Mouse (Mus musculus) lung, embryonic 16.5 days (tissue): ENCODE measurements around the gene Rbm19. TPM values are rescaled to one million over a fixed set of nuclear protein-coding genes. Genes with fewer than 3 reads are reported as not detected.

Experiments used
- ATAC-seq: fragments of 200-750 bp; cut with Nextera tagmentation; 2 replicates; pipeline ENCODE4 v1.8.0; 2017; ENCODE audit warnings: low read depth, mild to moderate bottlenecking, moderate library complexity
- H3K27ac ChIP-seq: fragments of 300-500 bp; sonication (generic); 2 replicates; pipeline ENCODE4 v1.5.1; 2014; ENCODE audit warnings: mild to moderate bottlenecking, control low read depth, low read length
- H3K27me3 ChIP-seq: fragments of 300-500 bp; sonication (generic); 2 replicates; pipeline ENCODE4 v1.6.1; 2014; ENCODE audit warnings: low read depth, low read length, mixed read lengths; ENCODE audit not compliant: control insufficient read depth, insufficient read depth
- H3K36me3 ChIP-seq: fragments of 300-500 bp; sonication (generic); 2 replicates; pipeline ENCODE4 v1.6.1; 2014; ENCODE audit warnings: low read length; ENCODE audit not compliant: control insufficient read depth, insufficient read depth
- H3K4me1 ChIP-seq: fragments of 300-500 bp; sonication (generic); replicated peaks from 2 replicates; pipeline ENCODE4 v1.6.1; 2014; ENCODE audit warnings: low read length, mixed read lengths; ENCODE audit not compliant: control insufficient read depth, insufficient read depth
- H3K4me2 ChIP-seq: fragments of 300-500 bp; sonication (generic); 2 replicates; pipeline ENCODE4 v1.6.1; 2014; ENCODE audit warnings: low read depth, low read length, control low read depth
- H3K4me3 ChIP-seq: fragments of 300-500 bp; sonication (generic); 2 replicates; pipeline ENCODE4 v1.5.1; 2014; ENCODE audit warnings: mild to moderate bottlenecking, low read length, control low read depth
- H3K9ac ChIP-seq: fragments of 300-500 bp; sonication (generic); 2 replicates; pipeline ENCODE4 v1.6.1; 2014; ENCODE audit warnings: low read length, control low read depth
- H3K9me3 ChIP-seq: fragments of 300-500 bp; sonication (generic); 2 replicates; pipeline ENCODE4 v1.6.1; 2016; ENCODE audit warnings: low read length; ENCODE audit not compliant: control insufficient read depth
- WGBS: fragments of 180-500 bp; shearing (Covaris S2); extraction: QIAGEN DNeasy Blood & Tissue Kit; methylation state at CpG from one replicate; pipeline ENCODE4 v1.1.7; 2014; 5-methylcytosine and 5-hydroxymethylcytosine counted together
- polyA plus RNA-seq: library from polyadenylated mRNA; unstranded; fragments of >200 nt; fragmentation: Nextera tagmentation; extraction: Ambion mirVana; gene quantifications from 2 replicates; pipeline ENCODE4 v1.2.1, GENCODE M21; 2015

Rbm19 gene
- polyA plus RNA-seq, 1 experiment from 2014 or later, result 20.4 TPM

DNA sequence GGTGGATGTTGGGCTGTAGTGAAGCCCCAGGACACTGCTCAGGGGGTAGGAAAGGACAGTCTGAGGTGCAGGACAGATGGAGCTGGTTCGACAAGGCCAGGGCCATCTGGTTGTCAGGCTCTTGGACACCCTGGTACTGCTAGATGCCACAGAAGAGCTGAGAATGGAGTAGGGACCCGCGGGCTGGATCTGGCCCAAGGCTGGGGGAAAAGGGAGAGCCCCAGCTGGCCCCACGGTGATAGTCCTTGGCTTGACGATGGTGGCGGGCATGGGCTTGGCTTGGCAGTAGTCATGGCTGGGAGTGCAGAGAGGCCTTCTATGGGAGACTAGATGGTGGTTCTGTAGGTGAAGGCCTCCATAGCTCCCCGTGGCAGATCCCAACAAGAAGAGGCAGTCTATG is 12.8 kb downstream of the Rbm19 start:
- WGBS, result 87% methylated on average over 7 of the region's 7 CpGs
- no peak overlapping the region for H3K4me2 ChIP-seq
- H3K36me3 ChIP-seq, result peaks cover 22% of the 10 kb centered on the region
- ATAC-seq, result no peak
- no peak overlapping the region for H3K27ac ChIP-seq
- no peak overlapping the region for H3K4me3 ChIP-seq
- H3K9ac ChIP-seq, result no peak overlapping the region
- no peaks in the 10 kb centered on the region for H3K27me3 ChIP-seq
- H3K4me1 ChIP-seq, result no peaks in the 10 kb centered on the region
- H3K9me3 ChIP-seq, result no peaks in the 10 kb centered on the region

DNA sequence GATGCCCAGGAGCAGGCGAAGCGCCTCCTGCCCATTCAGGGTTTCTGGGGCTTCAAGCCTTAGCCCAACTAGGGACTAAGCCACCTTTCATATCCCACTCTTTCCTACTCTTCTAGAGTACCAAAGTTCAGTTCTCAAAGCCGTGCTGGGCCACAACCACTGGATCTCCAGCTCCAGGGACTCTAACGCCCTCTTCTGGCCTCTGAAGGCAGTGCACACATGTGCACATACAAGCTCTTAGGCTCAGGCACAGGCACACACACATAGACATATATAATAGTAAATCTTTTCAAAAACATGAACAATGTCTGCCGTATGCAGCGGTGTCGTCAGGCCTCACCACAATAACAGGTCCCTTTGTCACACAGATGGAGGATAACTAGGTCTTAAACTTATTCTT is 13.5 kb downstream of the Rbm19 start:
- Histone ChIP-seq H3K27ac (no peak overlapping the region), H3K9ac (no peak overlapping the region), H3K4me3 (no peak overlapping the region), H3K36me3 (peaks cover 22% of the 10 kb centered on the region), H3K4me2 (no peak overlapping the region), H3K9me3 (no peaks in the 10 kb centered on the region), H3K27me3 (no peaks in the 10 kb centered on the region), H3K4me1 (no peaks in the 10 kb centered on the region)
- WGBS, result 89% methylated on average over 7 of the region's 7 CpGs
- no peak for ATAC-seq

DNA sequence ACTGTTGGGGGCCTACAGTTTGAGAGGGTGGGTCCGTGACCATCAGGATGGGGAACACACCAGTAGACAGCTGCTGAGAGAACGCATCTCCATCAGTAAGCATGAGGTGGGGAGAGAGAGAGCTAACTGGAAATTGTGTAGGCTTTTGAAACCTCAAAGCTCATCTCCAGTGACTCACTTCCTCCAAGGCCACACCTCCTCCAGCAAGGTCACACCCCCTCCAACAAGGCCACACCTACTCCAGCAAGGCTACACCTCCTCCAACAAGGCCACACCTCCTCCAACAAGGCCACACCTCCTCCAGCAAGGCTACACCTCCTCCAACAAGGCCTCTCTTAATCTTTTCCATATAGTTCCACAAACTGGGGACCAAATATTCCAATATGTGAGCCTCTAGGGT is 13.9 kb downstream of the Rbm19 start:
- Histone ChIP-seq H3K27ac (no peak overlapping the region), H3K9ac (no peak overlapping the region), H3K4me3 (no peak overlapping the region), H3K36me3 (peaks cover 19% of the 10 kb centered on the region), H3K27me3 (no peaks in the 10 kb centered on the region), H3K4me2 (no peak overlapping the region), H3K9me3 (no peaks in the 10 kb centered on the region), H3K4me1 (no peaks in the 10 kb centered on the region)
- ATAC-seq, result no peak; the same call in 1 of the 2 replicates
- WGBS, result 90% methylated on average over 2 of the region's 2 CpGs

DNA sequence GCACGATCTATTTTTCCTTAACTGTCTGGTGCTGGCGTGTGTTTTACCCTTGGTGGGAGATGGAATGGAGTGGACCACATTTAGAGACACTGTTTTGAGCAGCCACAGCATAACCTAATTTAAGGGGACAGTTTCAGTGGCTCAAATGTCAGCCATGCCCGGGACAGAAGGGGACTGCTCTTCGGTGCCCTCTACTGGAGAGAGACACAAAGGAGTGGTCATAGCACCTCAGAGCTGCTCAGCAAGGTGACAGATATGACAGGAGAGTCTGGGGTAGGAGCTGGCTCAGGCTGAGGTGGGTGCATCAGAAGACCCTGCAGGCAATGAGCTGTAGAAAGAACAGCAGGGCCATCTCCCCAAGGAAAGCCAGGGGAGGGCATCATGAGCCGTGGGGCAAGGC is 15.3 kb downstream of the Rbm19 start:
- ATAC-seq, result no peak
- H3K4me3 ChIP-seq, result no peak overlapping the region
- H3K9ac ChIP-seq, result no peak overlapping the region
- H3K4me1 ChIP-seq, result no peaks in the 10 kb centered on the region
- no peaks in the 10 kb centered on the region for H3K9me3 ChIP-seq
- H3K4me2 ChIP-seq, result no peak overlapping the region
- H3K36me3 ChIP-seq, result peaks cover 14% of the 10 kb centered on the region
- H3K27me3 ChIP-seq, result no peaks in the 10 kb centered on the region
- H3K27ac ChIP-seq, result no peak overlapping the region
- WGBS, result 60% methylated on average over 5 of the region's 5 CpGs

DNA sequence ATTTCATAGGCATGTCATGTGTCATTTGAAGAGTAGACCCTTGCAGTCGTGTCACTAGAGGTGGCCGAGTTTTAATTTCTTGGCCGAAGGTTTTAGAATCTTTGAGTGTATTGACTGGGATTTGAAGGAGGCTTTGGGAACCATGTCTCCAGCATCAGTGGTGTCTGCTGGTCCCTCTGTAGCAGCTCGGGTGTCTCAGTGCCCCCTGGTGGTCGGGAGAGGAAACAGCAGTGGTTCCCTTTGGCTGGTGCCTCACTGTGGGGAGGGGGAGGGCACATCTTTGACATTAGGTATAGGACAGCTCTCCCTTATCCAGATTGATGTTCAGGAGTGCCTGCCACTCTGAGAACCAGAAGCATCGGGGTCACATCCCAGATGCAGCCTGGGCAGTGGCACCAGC is 17.7 kb downstream of the Rbm19 start:
- H3K36me3 ChIP-seq, result peaks cover 8% of the 10 kb centered on the region
- no peak overlapping the region for H3K4me2 ChIP-seq
- WGBS, result 42% methylated on average over 6 of the region's 6 CpGs
- no peaks in the 10 kb centered on the region for H3K4me1 ChIP-seq
- no peak overlapping the region for H3K27ac ChIP-seq
- no peaks in the 10 kb centered on the region for H3K9me3 ChIP-seq
- H3K9ac ChIP-seq, result no peak overlapping the region
- ATAC-seq, result no peak
- H3K4me3 ChIP-seq, result no peak overlapping the region
- no peaks in the 10 kb centered on the region for H3K27me3 ChIP-seq

DNA sequence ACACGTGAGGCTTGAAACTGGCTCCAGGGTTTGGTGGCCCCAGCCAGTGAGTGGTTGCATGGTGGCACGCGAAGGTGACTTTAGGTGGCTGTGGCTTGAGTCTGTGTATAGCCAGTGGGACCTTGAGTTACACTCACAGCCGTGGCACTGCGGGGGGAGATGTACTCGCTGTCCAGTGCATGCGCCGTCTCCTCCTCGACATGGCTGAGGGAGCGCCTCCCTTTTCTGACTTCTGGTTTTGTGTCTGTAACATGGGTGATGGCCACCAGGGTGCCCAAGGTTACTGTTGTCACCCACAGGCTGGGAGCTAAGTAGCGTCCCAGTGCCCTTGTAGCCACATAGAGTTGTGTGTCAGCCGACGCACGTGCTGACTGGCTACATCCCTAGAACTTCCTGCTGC is 19.1 kb downstream of the Rbm19 start:
- Histone ChIP-seq H3K4me2 (no peak overlapping the region), H3K36me3 (peaks cover 2% of the 10 kb centered on the region; the same call in 1 of the 2 replicates)
- no peak for ATAC-seq

DNA sequence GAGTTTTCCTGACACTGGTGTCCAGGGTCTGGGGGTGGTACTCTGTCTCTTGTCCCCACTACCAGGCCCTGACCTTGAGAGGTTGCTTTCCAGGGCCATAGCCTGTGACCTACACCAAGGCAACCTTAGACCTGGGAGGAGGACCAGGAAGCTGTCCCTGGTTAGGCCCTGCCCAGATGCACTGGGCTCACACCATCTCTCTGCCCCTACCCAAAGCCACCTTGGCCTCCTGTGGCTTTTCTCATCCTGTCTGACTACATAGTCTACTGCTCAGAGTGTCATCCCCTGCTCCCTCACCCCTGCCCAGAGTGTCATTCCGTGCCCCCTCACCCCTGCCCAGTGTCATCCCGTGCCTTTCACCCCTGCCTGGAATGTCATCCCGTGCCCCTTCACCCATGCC is 19.6 kb downstream of the Rbm19 start:
- no peak for ATAC-seq
- Histone ChIP-seq H3K36me3 (peaks cover 2% of the 10 kb centered on the region; the same call in 1 of the 2 replicates), H3K4me2 (no peak overlapping the region), H3K9ac (no peak overlapping the region), H3K27ac (no peak overlapping the region), H3K9me3 (no peaks in the 10 kb centered on the region), H3K4me1 (no peaks in the 10 kb centered on the region), H3K27me3 (no peaks in the 10 kb centered on the region), H3K4me3 (no peak overlapping the region)
- WGBS, result 58% methylated on average over 3 of the region's 3 CpGs

More for the DNA sequence above, 19.1 kb downstream of the Rbm19 start:
- Histone ChIP-seq H3K9ac (no peak overlapping the region), H3K27me3 (no peaks in the 10 kb centered on the region), H3K27ac (no peak overlapping the region), H3K4me3 (no peak overlapping the region), H3K9me3 (no peaks in the 10 kb centered on the region), H3K4me1 (no peaks in the 10 kb centered on the region)
- WGBS, result 88% methylated on average over 14 of the region's 14 CpGs

DNA sequence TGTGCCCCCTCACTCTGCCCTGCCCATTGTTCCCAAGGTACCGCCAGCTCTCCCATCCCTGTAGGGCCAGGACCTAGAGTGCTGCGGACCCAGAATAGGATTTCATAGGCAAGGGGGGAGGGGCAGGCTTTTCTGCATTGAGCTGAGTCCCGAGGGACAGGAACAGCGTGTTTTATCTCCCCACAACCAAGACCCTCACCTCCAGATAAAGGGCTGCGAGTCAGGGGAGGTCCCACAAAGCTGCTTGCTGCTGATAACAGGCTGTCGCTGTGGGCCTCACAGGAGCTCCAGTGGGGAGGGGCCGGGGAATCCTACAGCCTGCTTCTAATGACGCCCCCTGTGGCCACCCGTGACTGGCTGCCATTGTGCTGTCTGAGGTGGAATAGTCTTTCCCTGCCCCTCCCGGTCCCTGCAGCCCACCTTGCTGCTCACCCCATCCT is 20.0 kb downstream of the Rbm19 start:
- no peak for ATAC-seq
- no peaks in the 10 kb centered on the region for H3K27me3 ChIP-seq
- no peak overlapping the region for H3K9ac ChIP-seq
- H3K27ac ChIP-seq, result no peak overlapping the region
- H3K9me3 ChIP-seq, result no peaks in the 10 kb centered on the region
- peaks cover 2% of the 10 kb centered on the region; the same call in 1 of the 2 replicates for H3K36me3 ChIP-seq
- WGBS, result 38% methylated on average over 10 of the region's 10 CpGs
- H3K4me3 ChIP-seq, result no peak overlapping the region
- no peak overlapping the region for H3K4me2 ChIP-seq
- H3K4me1 ChIP-seq, result no peaks in the 10 kb centered on the region

DNA sequence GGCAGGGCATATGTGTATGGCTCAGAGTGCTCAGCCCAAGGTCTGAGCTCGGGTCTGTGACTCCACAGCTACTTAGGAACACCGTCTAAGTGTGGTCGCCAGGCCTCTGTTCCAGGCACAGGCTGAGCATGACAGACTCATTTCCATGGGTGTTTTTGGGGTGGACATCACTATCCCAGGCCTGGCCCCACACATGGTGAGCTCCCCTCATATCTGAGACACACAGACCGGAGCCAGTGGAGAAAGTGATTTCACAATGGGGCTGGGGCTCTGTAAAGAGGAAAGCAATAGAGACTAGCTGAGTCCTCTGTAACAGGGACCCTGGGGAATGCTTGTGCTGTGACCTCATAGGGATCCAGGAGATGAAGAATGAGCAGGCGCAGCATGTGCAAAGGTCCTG is 20.8 kb downstream of the Rbm19 start:
- H3K4me1 ChIP-seq, result no peaks in the 10 kb centered on the region
- 0 out of 2 replicates have a peak, but pooled peaks cover 2% of the 10 kb centered on the region for H3K36me3 ChIP-seq
- no peak for ATAC-seq
- no peak overlapping the region for H3K9ac ChIP-seq
- H3K27ac ChIP-seq, result no peak overlapping the region
- WGBS, result 87% methylated on average over 5 of the region's 5 CpGs
- H3K9me3 ChIP-seq, result no peaks in the 10 kb centered on the region
- H3K4me2 ChIP-seq, result no peak overlapping the region
- H3K4me3 ChIP-seq, result no peak overlapping the region
- no peaks in the 10 kb centered on the region for H3K27me3 ChIP-seq

DNA sequence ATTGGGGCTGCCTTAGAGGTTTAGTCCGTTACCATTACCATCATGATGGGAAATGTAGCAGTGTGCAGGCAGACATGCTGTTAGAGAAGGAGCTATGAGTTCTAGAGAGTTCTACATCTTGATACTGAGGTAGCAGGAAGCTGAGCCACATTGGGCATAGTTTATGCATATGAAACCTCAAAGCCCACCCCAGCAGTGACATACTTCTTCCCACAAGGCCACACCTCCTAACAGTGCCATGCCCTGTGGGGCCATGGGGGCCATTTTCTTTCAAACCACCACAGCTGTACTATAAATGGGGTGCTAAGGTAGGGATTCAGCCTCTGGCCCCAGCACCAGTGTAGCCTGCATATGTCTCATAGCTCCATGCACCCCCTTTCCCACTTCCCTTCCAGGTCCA is 21.6 kb downstream of the Rbm19 start:
- no peaks in the 10 kb centered on the region for H3K27me3 ChIP-seq
- no peak overlapping the region for H3K9ac ChIP-seq
- no peaks in the 10 kb centered on the region for H3K4me1 ChIP-seq
- no peak overlapping the region for H3K4me2 ChIP-seq
- H3K4me3 ChIP-seq, result no peak overlapping the region
- WGBS, result 91% methylated on average over 1 of the region's 1 CpGs
- H3K36me3 ChIP-seq, result 0 out of 2 replicates have a peak, but pooled peaks cover 2% of the 10 kb centered on the region
- no peak for ATAC-seq
- no peaks in the 10 kb centered on the region for H3K9me3 ChIP-seq
- H3K27ac ChIP-seq, result no peak overlapping the region
